Mouse (Mus musculus): ENCODE data around the gene Olfr109.

- TF ChIP-seq CTCF (conservative IDR thresholded peaks at IDR 0.05; ENCODE audit: low read length) (no peak), NANOG (IDR thresholded peaks at IDR 0.05; ENCODE audit: borderline replicate concordance, low read length) (no peak), POU5F1 (IDR thresholded peaks at IDR 0.05; ENCODE audit: borderline replicate concordance, low read length) (no peak)
These were observed 13.5 kb upstream of the Olfr109 start, which contains the start of gene Olfr108 for GRCm38 (mm10) chr17:37445180-37445579.

Data from E14TG2a.4 (cell line).